Mouse (Mus musculus) ES-Bruce4 (cell line): ENCODE results near the gene Arhgap35.

ENCODE experiments used
- CTCF ChIP-seq: IDR thresholded peaks from one replicate; pipeline ENCODE4 v1.8.1; 2011; ENCODE audit warnings: low read depth, low read length
- POLR2A ChIP-seq: IDR thresholded peaks from one replicate; pipeline ENCODE4 v1.8.1; 2011; ENCODE audit warnings: low read length; ENCODE audit not compliant: insufficient read depth

DNA sequence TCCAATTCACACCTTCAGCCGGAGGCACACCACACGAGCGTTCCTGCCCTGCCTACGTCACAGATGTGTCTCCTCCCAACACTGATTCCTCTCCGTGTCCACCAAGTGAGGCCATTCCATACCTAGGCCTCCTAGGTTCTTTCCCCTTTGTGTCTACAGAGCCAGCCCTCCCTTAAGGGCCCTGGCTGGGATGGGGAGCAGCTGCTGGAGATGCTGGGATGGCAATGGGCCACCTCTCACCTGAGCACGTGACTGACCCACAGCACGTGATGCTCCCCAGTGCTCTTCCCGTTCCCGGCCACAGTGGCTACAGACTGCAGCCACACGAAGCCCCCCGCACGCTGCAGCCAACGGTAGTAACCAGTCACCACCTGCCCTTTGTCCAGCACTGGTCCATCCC is 154.2 kb downstream of the Arhgap35 start:
- TF ChIP-seq CTCF, result no peak
- TF ChIP-seq POLR2A, result no peak
